Mouse (Mus musculus) heart, embryonic 14.5 days (tissue): ENCODE data around the gene Gng13. TPM values are rescaled to one million over a fixed set of nuclear protein-coding genes. Genes with fewer than 3 reads are reported as not detected.
A peak's percentile ranks its signal among the peaks of the same experiment; 100 is the strongest.

ENCODE experiments used
- ATAC-seq: fragments of 200-750 bp; cut with Nextera tagmentation; 2 replicates; pipeline ENCODE4 v1.8.0; 2017; ENCODE audit warnings: low read depth, moderate TSS enrichment; ENCODE audit not compliant: insufficient number of reproducible peaks, insufficient read depth, low FRiP score
- H3K27ac ChIP-seq, 2 experiments: fragments of 200-500 bp in 1 of 2; fragments of 300-500 bp in 1 of 2; sonication (generic) in 1 of 2; replicated peaks in 1 of 2; 2 replicates each; pipeline ENCODE4 v1.5.1; 2012 to 2014; ENCODE audit warnings: low read depth in 2 of 2, low read length in 2 of 2, control low read depth in 1 of 2, mild to moderate bottlenecking in 1 of 2, mixed read lengths in 1 of 2; ENCODE audit not compliant: control insufficient read depth in 1 of 2, insufficient read depth in 1 of 2
- H3K27me3 ChIP-seq: fragments of 300-500 bp; sonication (generic); 2 replicates; pipeline ENCODE4 v1.6.1; 2014; ENCODE audit warnings: mild to moderate bottlenecking, low read length, control low read depth; ENCODE audit not compliant: control insufficient read depth, insufficient read depth
- H3K36me3 ChIP-seq: fragments of 300-500 bp; sonication (generic); 2 replicates; pipeline ENCODE4 v1.6.1; 2014; ENCODE audit warnings: mild to moderate bottlenecking, control low read depth, low read length, mixed read lengths; ENCODE audit not compliant: control insufficient read depth, insufficient read depth
- H3K4me1 ChIP-seq, 2 experiments: fragments of 200-500 bp in 1 of 2; fragments of 300-500 bp in 1 of 2; sonication (generic) in 1 of 2; 2 replicates each; pipeline ENCODE4 v1.6.1; 2012 to 2014; ENCODE audit warnings: low read length in 2 of 2, control low read depth in 1 of 2, mixed read lengths in 1 of 2; ENCODE audit not compliant: control insufficient read depth in 2 of 2, insufficient read depth in 2 of 2
- H3K4me2 ChIP-seq: fragments of 300-500 bp; sonication (generic); 2 replicates; pipeline ENCODE4 v1.6.1; 2014; ENCODE audit warnings: mild to moderate bottlenecking, low read length
- H3K4me3 ChIP-seq, 2 experiments: fragments of 200-500 bp in 1 of 2; fragments of 300-500 bp in 1 of 2; sonication (generic) in 1 of 2; 2 replicates each; pipeline ENCODE4 v1.5.1; 2012 to 2014; ENCODE audit warnings: low read length in 2 of 2, mild to moderate bottlenecking in 2 of 2, control low read depth in 1 of 2, low read depth in 1 of 2, moderate library complexity in 1 of 2; ENCODE audit not compliant: control insufficient read depth in 1 of 2, insufficient read depth in 1 of 2
- H3K9ac ChIP-seq: fragments of 300-500 bp; sonication (generic); 2 replicates; pipeline ENCODE4 v1.6.1; 2014; ENCODE audit warnings: mild to moderate bottlenecking, low read length
- H3K9me3 ChIP-seq: fragments of 300-500 bp; sonication (generic); 2 replicates; pipeline ENCODE4 v1.6.1; 2016; ENCODE audit warnings: low read length, control low read depth; ENCODE audit not compliant: control insufficient read depth
- WGBS: fragments of 180-500 bp; shearing (Covaris S2); extraction: QIAGEN DNeasy Blood & Tissue Kit; methylation state at CpG from one replicate; pipeline ENCODE4 v1.1.7; 2014; 5-methylcytosine and 5-hydroxymethylcytosine counted together
- polyA plus RNA-seq: library from polyadenylated mRNA; unstranded; fragments of >200 nt; fragmentation: Nextera tagmentation; extraction: Ambion mirVana; gene quantifications from 2 replicates; pipeline ENCODE4 v1.2.1, GENCODE M21; 2014

The Gng13 gene
- polyA plus RNA-seq, 1 experiment from 2014 or later = 3.7 TPM

GRCm38 (mm10) chr17:25717691-25718090 lies 720 bp downstream of the Gng13 start:
- Histone ChIP-seq H3K4me2 (peak overlapping the region; percentile 85), H3K4me1 (peaks cover 4 to 8% of the 10 kb centered on the region in 2 experiments; a peak in 1 of 4 replicates)
- no peak for ATAC-seq

GRCm38 (mm10) chr17:25721476-25721875 lies 4.5 kb downstream of the Gng13 start:
- no peaks in the 10 kb centered on the region for H3K9me3 ChIP-seq
- no peak overlapping the region for H3K27ac ChIP-seq
- no peak overlapping the region for H3K9ac ChIP-seq
- WGBS = 88% methylated on average over 5 of the region's 5 CpGs
- no peak overlapping the region for H3K4me3 ChIP-seq
- peaks cover 4 to 9% of the 10 kb centered on the region in 2 experiments; a peak in 2 of 4 replicates for H3K4me1 ChIP-seq
- H3K36me3 ChIP-seq = peaks cover 38% of the 10 kb centered on the region
- no peak overlapping the region for H3K4me2 ChIP-seq
- ATAC-seq = no peak
- H3K27me3 ChIP-seq = peaks cover 21% of the 10 kb centered on the region

More at GRCm38 (mm10) chr17:25717691-25718090, 720 bp downstream of the Gng13 start:
- H3K27me3 ChIP-seq = peaks cover 21% of the 10 kb centered on the region
- H3K4me3 ChIP-seq = peak overlapping the region; percentile 44
- peaks cover 29% of the 10 kb centered on the region for H3K36me3 ChIP-seq
- peak overlapping the region; percentile 65 for H3K9ac ChIP-seq
- H3K9me3 ChIP-seq = no peaks in the 10 kb centered on the region
- H3K27ac ChIP-seq = no peak overlapping the region
- 13% methylated on average over 6 of the region's 6 CpGs for WGBS

GRCm38 (mm10) chr17:25723470-25723869 lies 6.5 kb downstream of the Gng13 start:
- Histone ChIP-seq H3K4me2 (no peak overlapping the region), H3K4me3 (no peak overlapping the region), H3K36me3 (peaks cover 38% of the 10 kb centered on the region), H3K4me1 (peaks cover 8 to 13% of the 10 kb centered on the region in 2 experiments; a peak in 3 of 4 replicates), H3K27ac (no peak overlapping the region), H3K9me3 (no peaks in the 10 kb centered on the region), H3K27me3 (peaks cover 4% of the 10 kb centered on the region), H3K9ac (no peak overlapping the region)
- ATAC-seq = no peak
- WGBS = 95% methylated on average over 19 of the region's 19 CpGs

- 69% methylated on average over 7 of the region's 7 CpGs for WGBS
- Histone ChIP-seq H3K27ac (no peak overlapping the region), H3K4me1 (peaks cover 8 to 16% of the 10 kb centered on the region in 2 experiments; a peak in 3 of 4 replicates), H3K4me2 (no peak overlapping the region), H3K4me3 (no peak overlapping the region), H3K9me3 (no peaks in the 10 kb centered on the region), H3K27me3 (0 out of 2 replicates have a peak, but pooled peaks cover under 1% of the 10 kb centered on the region), H3K36me3 (peaks cover 43% of the 10 kb centered on the region), H3K9ac (no peak overlapping the region)
- no peak for ATAC-seq
Observed at GRCm38 (mm10) chr17:25723919-25724318, 6.9 kb downstream of the Gng13 start.

GRCm38 (mm10) chr17:25725264-25725663 lies 8.3 kb downstream of the Gng13 start:
- Histone ChIP-seq H3K4me1 (peaks cover 8 to 16% of the 10 kb centered on the region in 2 experiments; a peak in 3 of 4 replicates), H3K9ac (no peak overlapping the region), H3K4me2 (no peak overlapping the region), H3K27ac (no peak overlapping the region), H3K4me3 (no peak overlapping the region), H3K27me3 (no peaks in the 10 kb centered on the region), H3K36me3 (peaks cover 43% of the 10 kb centered on the region), H3K9me3 (no peaks in the 10 kb centered on the region)
- ATAC-seq = no peak
- 78% methylated on average over 6 of the region's 6 CpGs for WGBS

- peak within 1 kb of the TSS; percentile 11 to 62; a peak in 1 of 4 replicates for H3K27ac ChIP-seq
- 1% methylated on average over 37 of the region's 37 CpGs for WGBS
- ATAC-seq = peak; percentile 96
Observed at GRCm38 (mm10) chr17:25727265-25728008, 10.5 kb downstream of the Gng13 start, which contains the start of the genes Chtf18 and Rpusd1. Gene Chtf18 (minus strand): TSS chr17:25727419. Gene Rpusd1 (plus strand): TSS chr17:25727670.

GRCm38 (mm10) chr17:25728009-25728270 lies 11.0 kb downstream of the Gng13 start:
- Histone ChIP-seq H3K9ac (peak overlapping the region; percentile 91), H3K27ac (peak overlapping the region; percentile 11 to 62; a peak in 1 of 4 replicates), H3K36me3 (peaks cover 33% of the 10 kb centered on the region), H3K4me2 (peak overlapping the region; percentile 97), H3K9me3 (no peaks in the 10 kb centered on the region), H3K27me3 (no peaks in the 10 kb centered on the region), H3K4me3 (peak overlapping the region; percentile 59 to 60), H3K4me1 (peaks cover 8 to 16% of the 10 kb centered on the region in 2 experiments; a peak in 3 of 4 replicates)
- ATAC-seq = no peak
- 25% methylated on average over 4 of the region's 4 CpGs for WGBS

More at GRCm38 (mm10) chr17:25727265-25728008, 10.5 kb downstream of the Gng13 start, which contains the start of the genes Chtf18 and Rpusd1:
- H3K4me3 ChIP-seq = peak within 1 kb of the TSS; percentile 60 to 63
- H3K27me3 ChIP-seq = no peaks in the 10 kb centered on the region
- peaks cover 38% of the 10 kb centered on the region for H3K36me3 ChIP-seq
- H3K4me1 ChIP-seq = peaks cover 8 to 16% of the 10 kb centered on the region in 2 experiments; a peak in 3 of 4 replicates
- no peaks in the 10 kb centered on the region for H3K9me3 ChIP-seq
- peak within 1 kb of the TSS; percentile 91 for H3K9ac ChIP-seq
- H3K4me2 ChIP-seq = peak within 1 kb of the TSS; percentile 97
